Mouse (Mus musculus) monocyte, adult 5-6 weeks (primary cell): Measurements from ENCODE around the gene Spata4. TPM values are rescaled to one million over a fixed set of nuclear protein-coding genes. Genes with fewer than 3 reads are reported as not detected.

Experiments
- total RNA-seq: library from RNA; stranded (forward); fragments of 200-1000, 200-491, 200-594 nt; gene quantifications from 3 replicates; pipeline ENCODE4 v1.2.3, GENCODE M21; 2017

The Spata4 gene
- total RNA-seq, 1 experiment from 2014 or later: not detected

Other genes with a start within 250 kb of the Spata4 start
- 0.29 TPM in 1 of 3 replicates, not detected in the others for gene Asb5, start 71.2 kb upstream of the Spata4 start, total RNA-seq
- gene Spcs3, start 70.8 kb upstream of the Spata4 start, total RNA-seq: 73.3 to 97.7 TPM (median 84.5 TPM) in 3 replicates